Mouse (Mus musculus) liver, postnatal 0 days (tissue): ENCODE results near the gene Nme1.

Source experiments
- CTCF ChIP-seq: sonication (generic); IDR thresholded peaks from 2 replicates; pipeline ENCODE4 v1.5.1; 2016; ENCODE audit warnings: antibody characterized with exemption, low read depth
- EP300 ChIP-seq: IDR thresholded peaks from 2 replicates; pipeline ENCODE4 v1.6.1; 2016; ENCODE audit warnings: antibody characterized with exemption, low read depth, mild to moderate bottlenecking

GRCm38 (mm10) chr11:93957746-93958145, 10.6 kb downstream of the Nme1 start:
- no peak for TF ChIP-seq CTCF
- TF ChIP-seq EP300, result no peak
